Mouse (Mus musculus): ENCODE measurements around the gene Jchain. TPM values are rescaled to one million over a fixed set of nuclear protein-coding genes. Genes with fewer than 3 reads are reported as not detected.

Gene Jchain
- 1.5 TPM for polyA plus RNA-seq (2014; fragmentation: Illumina TruSeq; extraction: RNeasy Lipid Tissue Mini Kit (QIAGEN cat#74804); ENCODE audit: low read depth, low replicate concordance)

DNA sequence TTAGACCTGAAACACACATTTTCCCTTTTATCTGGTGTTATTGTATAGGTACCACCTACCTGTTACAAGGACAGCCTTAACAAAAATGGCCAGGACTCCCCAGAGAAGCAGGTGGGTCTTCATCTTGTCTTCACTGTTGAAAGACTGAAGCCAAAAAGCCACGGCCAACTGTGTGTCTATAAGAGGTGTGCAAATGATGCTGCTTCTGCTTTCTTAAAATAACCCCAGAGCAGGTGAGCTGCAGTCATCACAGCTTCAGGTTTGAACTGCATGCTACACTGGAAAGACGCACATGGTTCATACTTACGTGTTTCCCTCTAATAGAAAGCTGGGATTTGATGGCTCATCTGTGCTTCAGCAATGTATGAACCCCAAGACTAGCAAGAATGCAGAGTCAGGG is at the start of gene Jchain:
Gene Jchain, minus strand, starts transcription at position 235 of the 400 bp plus-strand sequence.

DNA sequence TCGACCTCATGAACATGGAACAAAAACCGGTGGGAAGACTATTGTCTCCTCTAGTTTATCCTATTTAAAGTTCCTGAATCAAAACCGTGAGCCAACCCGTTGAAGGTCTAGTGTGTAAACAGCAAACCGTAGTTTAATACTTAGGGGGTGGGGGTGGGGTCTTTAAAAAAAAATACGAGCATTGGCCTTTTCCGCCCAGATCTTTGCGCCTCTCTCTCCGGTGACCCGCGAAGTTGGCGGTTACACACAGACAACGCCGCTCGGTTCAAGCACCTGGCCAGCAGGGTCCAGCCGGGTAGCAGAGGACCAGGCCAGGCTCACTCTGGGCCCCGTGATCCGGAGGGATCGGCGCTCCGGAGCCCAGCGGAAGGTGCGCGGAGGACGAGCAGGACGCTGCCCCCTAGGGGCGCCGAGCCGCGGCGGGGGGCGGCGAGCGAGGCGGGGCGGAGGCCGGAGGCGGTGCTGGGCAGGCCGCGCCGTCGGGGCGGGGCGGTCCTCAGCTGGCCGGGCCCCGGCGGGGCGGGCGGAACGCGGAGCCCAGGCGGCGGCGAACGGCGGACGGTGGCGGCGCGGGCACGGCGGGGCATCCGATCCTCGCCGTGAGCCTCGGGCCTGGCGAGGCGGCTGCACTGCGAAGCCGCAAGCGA is 36.9 kb upstream of the Jchain start, which contains the start of gene Rufy3:
Gene Rufy3, plus strand, starts transcription at position 540 of the 647 bp plus-strand sequence.

DNA sequence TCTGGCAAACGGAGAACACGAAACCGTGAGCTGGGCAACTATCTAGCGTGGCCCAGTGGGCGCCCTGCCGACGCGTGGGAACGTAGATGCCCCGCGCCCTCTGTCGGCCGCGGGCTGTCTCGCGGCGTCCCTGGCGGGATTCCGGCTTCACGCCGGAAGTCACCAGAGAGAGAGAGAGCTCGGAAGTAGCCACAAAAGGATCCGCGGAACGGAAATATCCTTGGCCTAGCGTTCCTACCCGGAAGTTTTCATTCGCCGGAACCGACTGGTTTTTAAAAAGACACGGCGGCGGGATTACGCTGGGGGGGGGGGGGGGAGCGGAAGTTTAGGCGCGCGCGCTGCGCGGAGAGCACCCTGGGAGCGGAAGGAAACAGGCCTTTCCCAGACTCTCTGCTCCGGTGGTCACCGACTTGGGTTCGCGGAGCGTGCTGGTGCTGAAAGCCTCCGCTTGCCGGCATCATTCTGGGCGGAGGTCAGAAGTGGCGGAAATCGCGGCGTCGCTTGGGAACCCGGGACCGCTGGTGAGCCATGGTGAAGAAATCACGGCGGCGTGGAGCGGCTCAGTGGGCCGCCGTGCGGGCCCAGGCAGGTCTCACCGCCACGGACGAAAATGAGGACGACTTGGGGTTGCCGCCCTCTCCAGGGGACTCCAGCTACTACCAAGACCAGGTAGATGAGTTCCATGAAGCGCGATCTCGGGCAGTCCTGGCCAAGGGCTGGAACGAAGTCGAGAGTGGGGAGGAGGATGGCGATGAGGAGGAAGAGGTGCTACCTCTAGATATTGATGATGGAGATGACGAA is 26.6 kb upstream of the Jchain start, which contains the start of gene Utp3:
Gene Utp3, plus strand, starts transcription at position 377 of the 801 bp plus-strand sequence.

DNA sequence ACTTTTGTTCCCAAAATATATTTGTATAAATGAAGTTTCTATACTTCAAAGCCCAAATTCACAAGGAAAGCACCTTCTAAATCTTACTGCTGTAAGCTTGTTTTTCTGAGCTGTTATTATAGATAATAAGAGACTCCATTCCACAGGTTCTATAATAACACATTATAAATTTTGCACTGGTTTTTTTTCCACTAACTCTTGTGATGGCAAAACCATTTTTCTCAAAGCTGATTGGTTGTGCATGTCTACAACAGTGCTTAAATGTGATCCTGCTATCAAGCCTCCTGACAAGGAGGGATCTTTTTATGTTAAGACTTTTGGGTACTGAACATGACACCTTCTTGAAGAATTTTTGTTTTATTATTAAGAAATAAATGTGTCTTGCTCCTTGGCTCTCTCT is 40.0 kb downstream of the Jchain start, which contains the start of gene Enam:
Gene Enam, plus strand, starts transcription at position 301 of the 400 bp plus-strand sequence.

Other genes with a start within 250 kb of the Jchain start
- not detected for gene Prol1, start 210.6 kb downstream of the Jchain start, polyA plus RNA-seq (2014; fragmentation: Illumina TruSeq; extraction: RNeasy Lipid Tissue Mini Kit (QIAGEN cat#74804); ENCODE audit: low read depth, low replicate concordance)
- not detected for gene Amtn, start 151.8 kb downstream of the Jchain start, polyA plus RNA-seq (2014; fragmentation: Illumina TruSeq; extraction: RNeasy Lipid Tissue Mini Kit (QIAGEN cat#74804); ENCODE audit: low read depth, low replicate concordance)
- gene Ambn, start 71.9 kb downstream of the Jchain start, polyA plus RNA-seq (2014; fragmentation: Illumina TruSeq; extraction: RNeasy Lipid Tissue Mini Kit (QIAGEN cat#74804); ENCODE audit: low read depth, low replicate concordance) = not detected
- not detected for gene Enam, start 39.9 kb downstream of the Jchain start, polyA plus RNA-seq (2014; fragmentation: Illumina TruSeq; extraction: RNeasy Lipid Tissue Mini Kit (QIAGEN cat#74804); ENCODE audit: low read depth, low replicate concordance)
- gene Utp3, start 26.6 kb upstream of the Jchain start, polyA plus RNA-seq (2014; fragmentation: Illumina TruSeq; extraction: RNeasy Lipid Tissue Mini Kit (QIAGEN cat#74804); ENCODE audit: low read depth, low replicate concordance) = 84.9 TPM
- 56.0 TPM for gene Rufy3, start 37.1 kb upstream of the Jchain start, polyA plus RNA-seq (2014; fragmentation: Illumina TruSeq; extraction: RNeasy Lipid Tissue Mini Kit (QIAGEN cat#74804); ENCODE audit: low read depth, low replicate concordance)
- 446 TPM for gene Grsf1, start 148.3 kb upstream of the Jchain start, polyA plus RNA-seq (2014; fragmentation: Illumina TruSeq; extraction: RNeasy Lipid Tissue Mini Kit (QIAGEN cat#74804); ENCODE audit: low read depth, low replicate concordance)
- 144 TPM for gene Mob1b, start 193.0 kb upstream of the Jchain start, polyA plus RNA-seq (2014; fragmentation: Illumina TruSeq; extraction: RNeasy Lipid Tissue Mini Kit (QIAGEN cat#74804); ENCODE audit: low read depth, low replicate concordance)
- 17.3 TPM for gene Dck, start 237.1 kb upstream of the Jchain start, polyA plus RNA-seq (2014; fragmentation: Illumina TruSeq; extraction: RNeasy Lipid Tissue Mini Kit (QIAGEN cat#74804); ENCODE audit: low read depth, low replicate concordance)